Mouse (Mus musculus) kidney, embryonic 15.5 days (tissue): Measurements from ENCODE around the gene Limd2. TPM values are rescaled to one million over a fixed set of nuclear protein-coding genes. Genes with fewer than 3 reads are reported as not detected.

Experiments
- polyA plus RNA-seq: library from polyadenylated mRNA; unstranded; fragments of >200 nt; fragmentation: Nextera tagmentation; extraction: Ambion mirVana; gene quantifications from 2 replicates; pipeline ENCODE4 v1.2.1, GENCODE M21; 2015

Gene Limd2
- polyA plus RNA-seq, 1 experiment from 2014 or later = 217 TPM

Other genes starting within 250 kb of the Limd2 start
- gene Cyb561, start 207.5 kb downstream of the Limd2 start, polyA plus RNA-seq = 28.9 and 39.8 TPM in 2 replicates
- 9.8 and 11.1 TPM in 2 replicates for gene Ace, start 192.9 kb downstream of the Limd2 start, polyA plus RNA-seq
- not detected in 2 replicates for gene Ace3, start 166.2 kb downstream of the Limd2 start, polyA plus RNA-seq
- gene Kcnh6, start 152.7 kb downstream of the Limd2 start, polyA plus RNA-seq = 0.26 and 0.39 TPM in 2 replicates
- 62.9 and 67.4 TPM in 2 replicates for gene Dcaf7, start 124.0 kb downstream of the Limd2 start, polyA plus RNA-seq
- gene Taco1, start 94.8 kb downstream of the Limd2 start, polyA plus RNA-seq = 11.4 and 12.1 TPM in 2 replicates
- gene Map3k3, start 76.2 kb downstream of the Limd2 start, polyA plus RNA-seq = 22.1 and 24.3 TPM in 2 replicates
- not detected in 2 replicates for gene Gm10840, start within 50 bp of the Limd2 start, polyA plus RNA-seq
- gene Strada, start 41.3 kb upstream of the Limd2 start, polyA plus RNA-seq = 28.6 and 31.5 TPM in 2 replicates
- 85.4 and 89.5 TPM in 2 replicates for gene Ccdc47, start 55.5 kb upstream of the Limd2 start, polyA plus RNA-seq
- 75.9 and 77.8 TPM in 2 replicates for gene Ddx42, start 56.1 kb upstream of the Limd2 start, polyA plus RNA-seq
- gene Ftsj3, start 95.2 kb upstream of the Limd2 start, polyA plus RNA-seq = 64.3 and 70.2 TPM in 2 replicates
- 303 and 306 TPM in 2 replicates for gene Psmc5, start 95.3 kb upstream of the Limd2 start, polyA plus RNA-seq
- gene Smarcd2, start 112.1 kb upstream of the Limd2 start, polyA plus RNA-seq = 57.8 and 59.0 TPM in 2 replicates
- 0.65 and 0.82 TPM in 2 replicates for gene Tcam1, start 115.8 kb upstream of the Limd2 start, polyA plus RNA-seq
- gene Gh, start 141.0 kb upstream of the Limd2 start, polyA plus RNA-seq = not detected in 2 replicates
- 6.8 and 7.3 TPM in 2 replicates for gene Cd79b, start 153.9 kb upstream of the Limd2 start, polyA plus RNA-seq
- gene Scn4a, start 192.4 kb upstream of the Limd2 start, polyA plus RNA-seq = 0.42 and 0.75 TPM in 2 replicates
- gene Prr29, start 204.6 kb upstream of the Limd2 start, polyA plus RNA-seq = 0.23 and 0.60 TPM in 2 replicates
- gene Icam2, start 227.2 kb upstream of the Limd2 start, polyA plus RNA-seq = 68.9 and 75.5 TPM in 2 replicates